Mouse (Mus musculus) stomach, embryonic 14.5 days (tissue): ENCODE results near the gene Igfbp6. TPM values are rescaled to one million over a fixed set of nuclear protein-coding genes. Genes with fewer than 3 reads are reported as not detected.

Experiments used
- ATAC-seq: fragments of 200-750 bp; cut with Nextera tagmentation; 2 replicates; pipeline ENCODE4 v1.8.0; 2017; ENCODE audit warnings: low read depth, moderate TSS enrichment; ENCODE audit not compliant: insufficient number of reproducible peaks, insufficient read depth, low FRiP score
- H3K27ac ChIP-seq: fragments of 300-500 bp; sonication (generic); 2 replicates; pipeline ENCODE4 v1.5.1; 2014; ENCODE audit warnings: mild to moderate bottlenecking, low read length, moderate library complexity, mixed read lengths
- H3K27me3 ChIP-seq: fragments of 300-500 bp; sonication (generic); 2 replicates; pipeline ENCODE4 v1.6.1; 2014; ENCODE audit warnings: low read length, control low read depth, mixed read lengths; ENCODE audit not compliant: control insufficient read depth, insufficient read depth
- H3K36me3 ChIP-seq: fragments of 300-500 bp; sonication (generic); 2 replicates; pipeline ENCODE4 v1.6.1; 2014; ENCODE audit warnings: mild to moderate bottlenecking, control low read depth, low read length, moderate library complexity, mixed read lengths; ENCODE audit not compliant: control insufficient read depth, insufficient read depth
- H3K4me1 ChIP-seq: fragments of 300-500 bp; sonication (generic); 2 replicates; pipeline ENCODE4 v1.6.1; 2014; ENCODE audit warnings: low read length, control low read depth, mixed read lengths; ENCODE audit not compliant: control insufficient read depth, insufficient read depth
- H3K4me2 ChIP-seq: fragments of 300-500 bp; sonication (generic); replicated peaks from 2 replicates; pipeline ENCODE4 v1.6.1; 2014; ENCODE audit warnings: low read depth, low read length, control low read depth
- H3K4me3 ChIP-seq: fragments of 300-500 bp; sonication (generic); 2 replicates; pipeline ENCODE4 v1.5.1; 2014; ENCODE audit warnings: low read depth, low read length, control low read depth
- H3K9ac ChIP-seq: fragments of 300-500 bp; sonication (generic); replicated peaks from 2 replicates; pipeline ENCODE4 v1.6.1; 2014; ENCODE audit warnings: low read depth, mild to moderate bottlenecking, control low read depth, low read length, moderate library complexity, mixed read lengths
- H3K9me3 ChIP-seq: fragments of 300-500 bp; sonication (generic); 2 replicates; pipeline ENCODE4 v1.6.1; 2016; ENCODE audit warnings: low read depth, low read length, control low read depth; ENCODE audit not compliant: control insufficient read depth
- WGBS: fragments of 180-500 bp; shearing (Covaris S2); extraction: QIAGEN DNeasy Blood & Tissue Kit; methylation state at CpG from one replicate; pipeline ENCODE4 v1.1.7; 2014; 5-methylcytosine and 5-hydroxymethylcytosine counted together
- polyA plus RNA-seq: library from polyadenylated mRNA; unstranded; fragments of >200 nt; fragmentation: Nextera tagmentation; extraction: Ambion mirVana; gene quantifications from 2 replicates; pipeline ENCODE4 v1.2.1, GENCODE M21; 2014

The Igfbp6 gene
- polyA plus RNA-seq, 1 experiment from 2014 or later: 13.1 TPM

GRCm38 (mm10) chr15:102167620-102168021 lies 23.5 kb downstream of the Igfbp6 start:
- H3K9me3 ChIP-seq: no peaks in the 10 kb centered on the region
- H3K9ac ChIP-seq: no peak overlapping the region
- peak; percentile 70; the same call in 1 of the 2 replicates for ATAC-seq
- H3K27ac ChIP-seq: peak overlapping the region; percentile 64; the same call in 1 of the 2 replicates
- WGBS: 18% methylated on average over 6 of the region's 6 CpGs
- H3K36me3 ChIP-seq: no peaks in the 10 kb centered on the region
- H3K27me3 ChIP-seq: no peaks in the 10 kb centered on the region
- peaks cover 15% of the 10 kb centered on the region; the same call in 1 of the 2 replicates for H3K4me1 ChIP-seq
- no peak overlapping the region for H3K4me2 ChIP-seq
- no peak overlapping the region for H3K4me3 ChIP-seq

GRCm38 (mm10) chr15:102169064-102169463 lies 24.9 kb downstream of the Igfbp6 start:
- ATAC-seq: no peak
- Histone ChIP-seq H3K4me3 (no peak overlapping the region), H3K4me2 (no peak overlapping the region), H3K9me3 (no peaks in the 10 kb centered on the region), H3K27me3 (no peaks in the 10 kb centered on the region), H3K27ac (no peak overlapping the region; the same call in 1 of the 2 replicates), H3K9ac (no peak overlapping the region), H3K36me3 (no peaks in the 10 kb centered on the region), H3K4me1 (peaks cover 15% of the 10 kb centered on the region; the same call in 1 of the 2 replicates)
- 50% methylated on average over 2 of the region's 2 CpGs for WGBS

- H3K36me3 ChIP-seq: peaks cover 7% of the 10 kb centered on the region; the same call in 1 of the 2 replicates
- 0 out of 2 replicates have a peak, but pooled peaks cover 3% of the 10 kb centered on the region for H3K4me1 ChIP-seq
- 85% methylated on average over 3 of the region's 3 CpGs for WGBS
- H3K4me2 ChIP-seq: no peak overlapping the region
- no peak overlapping the region for H3K4me3 ChIP-seq
- H3K9ac ChIP-seq: no peak overlapping the region
- H3K27ac ChIP-seq: no peak overlapping the region
- no peaks in the 10 kb centered on the region for H3K9me3 ChIP-seq
- no peak for ATAC-seq
- no peaks in the 10 kb centered on the region for H3K27me3 ChIP-seq
Observed at GRCm38 (mm10) chr15:102173581-102173980, 29.4 kb downstream of the Igfbp6 start.

- Histone ChIP-seq H3K4me2 (no peak overlapping the region), H3K9ac (no peak overlapping the region), H3K36me3 (peaks cover 16% of the 10 kb centered on the region), H3K4me1 (no peaks in the 10 kb centered on the region), H3K9me3 (no peaks in the 10 kb centered on the region), H3K27ac (no peak overlapping the region), H3K27me3 (no peaks in the 10 kb centered on the region), H3K4me3 (no peak overlapping the region)
- WGBS: 86% methylated on average over 16 of the region's 16 CpGs
- no peak for ATAC-seq
Observed at GRCm38 (mm10) chr15:102175736-102176319, 31.7 kb downstream of the Igfbp6 start.

- no peak for ATAC-seq
- Histone ChIP-seq H3K9me3 (no peaks in the 10 kb centered on the region), H3K27me3 (no peaks in the 10 kb centered on the region), H3K4me3 (no peak overlapping the region), H3K4me2 (no peak overlapping the region), H3K27ac (no peak overlapping the region), H3K36me3 (peaks cover 16% of the 10 kb centered on the region), H3K9ac (no peak overlapping the region), H3K4me1 (no peaks in the 10 kb centered on the region)
- 82% methylated on average over 7 of the region's 7 CpGs for WGBS
Observed at GRCm38 (mm10) chr15:102176571-102177316, 32.6 kb downstream of the Igfbp6 start.

GRCm38 (mm10) chr15:102177417-102177816 lies 33.3 kb downstream of the Igfbp6 start:
- 80% methylated on average over 8 of the region's 8 CpGs for WGBS
- H3K9ac ChIP-seq: no peak overlapping the region
- H3K27ac ChIP-seq: no peak overlapping the region
- H3K4me1 ChIP-seq: no peaks in the 10 kb centered on the region
- H3K4me3 ChIP-seq: no peak overlapping the region
- no peak overlapping the region for H3K4me2 ChIP-seq
- H3K27me3 ChIP-seq: no peaks in the 10 kb centered on the region
- no peak for ATAC-seq
- no peaks in the 10 kb centered on the region for H3K9me3 ChIP-seq
- H3K36me3 ChIP-seq: peaks cover 16% of the 10 kb centered on the region

GRCm38 (mm10) chr15:102178279-102178678 lies 34.1 kb downstream of the Igfbp6 start:
- Histone ChIP-seq H3K36me3 (peaks cover 16% of the 10 kb centered on the region), H3K9me3 (no peaks in the 10 kb centered on the region), H3K9ac (no peak overlapping the region), H3K27ac (no peak overlapping the region), H3K4me2 (no peak overlapping the region), H3K4me1 (no peaks in the 10 kb centered on the region), H3K4me3 (no peak overlapping the region), H3K27me3 (no peaks in the 10 kb centered on the region)
- peak; percentile 53; the same call in 1 of the 2 replicates for ATAC-seq
- 17% methylated on average over 6 of the region's 6 CpGs for WGBS

GRCm38 (mm10) chr15:102179106-102179505 lies 34.9 kb downstream of the Igfbp6 start:
- Histone ChIP-seq H3K27ac (no peak overlapping the region), H3K4me3 (no peak overlapping the region), H3K36me3 (peaks cover 16% of the 10 kb centered on the region), H3K4me2 (no peak overlapping the region), H3K9ac (no peak overlapping the region), H3K27me3 (no peaks in the 10 kb centered on the region), H3K9me3 (no peaks in the 10 kb centered on the region), H3K4me1 (no peaks in the 10 kb centered on the region)
- WGBS: 79% methylated on average over 9 of the region's 9 CpGs
- ATAC-seq: no peak
